Mouse (Mus musculus) lung, postnatal 0 days (tissue): ENCODE data around the gene Aars. TPM values are rescaled to one million over a fixed set of nuclear protein-coding genes. Genes with fewer than 3 reads are reported as not detected.

Experiments
- ATAC-seq: fragments of 200-750 bp; cut with Nextera tagmentation; 2 replicates; pipeline ENCODE4 v1.8.0; 2017; ENCODE audit warnings: moderate library complexity
- DNase-seq: peaks from one replicate; pipeline ENCODE4 v3.0.0-alpha.2; 2016; ENCODE audit warnings: low spot score
- H3K27ac ChIP-seq: fragments of 300-500 bp; sonication (generic); 2 replicates; pipeline ENCODE4 v1.5.1; 2014; ENCODE audit warnings: antibody characterized with exemption, mild to moderate bottlenecking, low read length, mixed read lengths
- H3K27me3 ChIP-seq: fragments of 300-500 bp; sonication (generic); replicated peaks from 2 replicates; pipeline ENCODE4 v1.6.1; 2014; ENCODE audit warnings: low read length, mixed read lengths; ENCODE audit not compliant: insufficient read depth
- H3K36me3 ChIP-seq: fragments of 300-500 bp; sonication (generic); 2 replicates; pipeline ENCODE4 v1.6.1; 2014; ENCODE audit warnings: low read length, mixed read lengths; ENCODE audit not compliant: insufficient read depth
- H3K4me1 ChIP-seq: fragments of 300-500 bp; sonication (generic); 2 replicates; pipeline ENCODE4 v1.6.1; 2014; ENCODE audit warnings: antibody characterized with exemption, low read depth, low read length, mixed read lengths; ENCODE audit not compliant: insufficient read depth
- H3K4me2 ChIP-seq: fragments of 300-500 bp; sonication (generic); replicated peaks from 2 replicates; pipeline ENCODE4 v1.6.1; 2014; ENCODE audit warnings: low read depth, mild to moderate bottlenecking, low read length, moderate library complexity, mixed read lengths
- H3K4me3 ChIP-seq: fragments of 300-500 bp; sonication (generic); 2 replicates; pipeline ENCODE4 v1.5.1; 2014; ENCODE audit warnings: low read depth, low read length
- H3K9ac ChIP-seq: fragments of 300-500 bp; sonication (generic); replicated peaks from 2 replicates; pipeline ENCODE4 v1.6.1; 2014; ENCODE audit warnings: low read depth, mild to moderate bottlenecking
- H3K9me3 ChIP-seq: fragments of 300-500 bp; sonication (generic); 2 replicates; pipeline ENCODE4 v1.6.1; 2016; ENCODE audit warnings: low read length, mixed read lengths
- CTCF ChIP-seq: IDR thresholded peaks from 2 replicates; pipeline ENCODE4 v1.5.1; 2016; ENCODE audit warnings: antibody characterized with exemption, mild to moderate bottlenecking
- EP300 ChIP-seq: IDR thresholded peaks from 2 replicates; pipeline ENCODE4 v1.6.1; 2016; ENCODE audit warnings: antibody characterized with exemption, mild to moderate bottlenecking, control low read depth
- WGBS: fragments of 180-500 bp; shearing (Covaris S2); extraction: QIAGEN DNeasy Blood & Tissue Kit; methylation state at CpG from one replicate; pipeline ENCODE4 v1.1.7; 2014; 5-methylcytosine and 5-hydroxymethylcytosine counted together
- polyA plus RNA-seq: library from polyadenylated mRNA; unstranded; fragments of >200 nt; fragmentation: Nextera tagmentation; extraction: Ambion mirVana; gene quantifications from 2 replicates; pipeline ENCODE4 v1.2.1, GENCODE M21; 2015

Gene Aars
- polyA plus RNA-seq, 1 experiment from 2014 or later: 25.2 TPM

DNA sequence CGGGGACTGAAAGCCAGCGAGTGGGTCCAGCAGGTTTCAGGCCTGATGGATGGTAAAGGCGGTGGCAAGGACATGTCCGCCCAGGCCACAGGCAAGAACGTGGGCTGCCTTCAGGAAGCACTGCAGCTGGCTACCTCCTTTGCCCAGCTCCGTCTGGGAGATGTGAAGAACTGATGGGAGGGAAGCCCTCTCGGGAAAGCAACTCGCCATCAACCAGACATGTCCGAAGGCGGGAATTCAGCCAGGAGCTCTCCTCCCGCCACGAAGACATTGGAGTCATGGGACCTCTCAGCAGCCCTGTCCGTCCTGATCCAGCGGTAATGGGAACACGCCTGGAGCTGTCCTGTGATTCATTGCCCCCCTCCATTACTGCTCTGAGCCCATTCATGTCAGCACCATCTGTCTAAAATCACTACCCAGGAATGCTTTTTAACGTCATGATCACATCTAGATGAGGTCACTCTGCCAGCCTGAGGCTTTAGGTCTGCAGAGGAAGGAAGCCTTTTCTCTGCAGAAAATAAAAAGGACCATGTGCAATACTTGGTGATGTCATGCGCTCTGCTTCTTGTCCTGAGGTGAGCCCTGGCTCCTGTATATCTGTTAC, 22.2 kb downstream of the Aars start:
- ATAC-seq (no peak), DNase-seq (no peak)
- H3K4me3 ChIP-seq: no peak overlapping the region
- H3K9me3 ChIP-seq: no peaks in the 10 kb centered on the region
- peaks cover 8% of the 10 kb centered on the region; the same call in 1 of the 2 replicates for H3K4me1 ChIP-seq
- no peak overlapping the region for H3K9ac ChIP-seq
- TF ChIP-seq EP300 (no peak), CTCF (no peak)
- WGBS: 88% methylated on average over 17 of the region's 17 CpGs
- no peak overlapping the region for H3K4me2 ChIP-seq
- H3K36me3 ChIP-seq: peaks cover 45% of the 10 kb centered on the region
- no peak overlapping the region for H3K27ac ChIP-seq
- H3K27me3 ChIP-seq: no peaks in the 10 kb centered on the region

- Histone ChIP-seq H3K4me2 (no peak overlapping the region), H3K9ac (no peak overlapping the region), H3K4me3 (no peak overlapping the region), H3K4me1 (peaks cover 8% of the 10 kb centered on the region; the same call in 1 of the 2 replicates), H3K27me3 (no peaks in the 10 kb centered on the region), H3K27ac (no peak overlapping the region), H3K9me3 (no peaks in the 10 kb centered on the region), H3K36me3 (peaks cover 40% of the 10 kb centered on the region)
- TF ChIP-seq EP300 (no peak), CTCF (no peak)
- no peak for ATAC-seq
- DNase-seq: no peak
- WGBS: 57% methylated on average over 2 of the region's 2 CpGs
These were observed 22.7 kb downstream of the Aars start for GRCm38 (mm10) chr8:111055661-111056060.

- Histone ChIP-seq H3K27me3 (no peaks in the 10 kb centered on the region), H3K4me1 (peaks cover 8% of the 10 kb centered on the region; the same call in 1 of the 2 replicates), H3K9me3 (no peaks in the 10 kb centered on the region), H3K4me3 (peak within 1 kb of the TSS; percentile 96), H3K4me2 (peak within 1 kb of the TSS; percentile 99), H3K36me3 (peaks cover 35% of the 10 kb centered on the region), H3K9ac (peak within 1 kb of the TSS; percentile 48), H3K27ac (peak within 1 kb of the TSS; percentile 48)
- ATAC-seq: peak; percentile 97
- WGBS: under 1% methylated on average over 52 of the region's 68 CpGs
- peak; percentile 96 for DNase-seq
- TF ChIP-seq EP300 (no peak), CTCF (peak; percentile 98)
These were observed 23.3 kb downstream of the Aars start, which contains the start of gene Exosc6 for GRCm38 (mm10) chr8:111056158-111056663. Gene Exosc6, plus strand, starts transcription at chr8:111056339.

GRCm38 (mm10) chr8:111056691-111057293, 23.8 kb downstream of the Aars start:
- TF ChIP-seq CTCF (no peak), EP300 (no peak)
- peak; percentile 68 for ATAC-seq
- Histone ChIP-seq H3K9ac (peak overlapping the region; percentile 48), H3K27ac (peak overlapping the region; percentile 48), H3K36me3 (peaks cover 35% of the 10 kb centered on the region), H3K4me3 (peak overlapping the region; percentile 96), H3K4me1 (peaks cover 8% of the 10 kb centered on the region; the same call in 1 of the 2 replicates), H3K4me2 (peak overlapping the region; percentile 99), H3K9me3 (no peaks in the 10 kb centered on the region), H3K27me3 (no peaks in the 10 kb centered on the region)
- under 1% methylated on average over 48 of the region's 63 CpGs for WGBS
- DNase-seq: peak; percentile 45

DNA sequence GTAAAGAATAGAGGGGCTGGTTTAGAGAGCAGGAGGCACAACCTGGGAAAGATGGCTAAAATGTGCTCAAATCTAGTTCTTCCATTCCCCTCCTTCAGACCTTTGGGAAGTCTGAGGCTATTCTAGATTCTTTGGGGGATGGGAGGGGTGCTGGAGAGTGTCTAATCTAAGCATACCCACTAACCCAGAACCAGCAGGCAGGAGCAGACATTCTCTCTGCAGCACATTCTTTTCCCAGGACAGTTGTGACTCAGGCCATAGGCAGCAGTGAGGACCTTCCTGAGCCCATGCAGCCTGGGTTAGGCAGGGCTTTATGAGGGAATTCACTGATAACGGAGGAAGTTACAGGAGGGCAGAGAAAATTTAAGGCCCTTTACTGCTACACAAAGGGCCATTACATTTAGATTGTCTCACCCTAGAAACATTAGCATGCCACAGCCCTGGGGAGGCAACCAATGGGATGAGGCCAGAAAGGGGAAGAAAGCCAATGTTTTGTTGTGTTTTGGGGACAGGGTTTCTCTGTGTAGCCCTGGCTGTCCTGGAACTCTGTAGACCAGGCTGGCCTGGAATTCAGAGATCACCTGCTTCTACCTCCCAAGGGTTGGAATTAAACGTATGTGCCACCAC, 26.1 kb downstream of the Aars start:
- DNase-seq (no peak), ATAC-seq (no peak)
- TF ChIP-seq EP300 (no peak), CTCF (no peak)
- Histone ChIP-seq H3K27me3 (no peaks in the 10 kb centered on the region), H3K36me3 (peaks cover 13% of the 10 kb centered on the region; the same call in 1 of the 2 replicates), H3K4me3 (no peak overlapping the region), H3K9ac (no peak overlapping the region), H3K27ac (no peak overlapping the region), H3K4me1 (peaks cover 8% of the 10 kb centered on the region; the same call in 1 of the 2 replicates), H3K4me2 (no peak overlapping the region), H3K9me3 (no peaks in the 10 kb centered on the region)
- 79% methylated on average over 2 of the region's 2 CpGs for WGBS

GRCm38 (mm10) chr8:111061688-111062071, 28.7 kb downstream of the Aars start:
- TF ChIP-seq CTCF (no peak), EP300 (no peak)
- Histone ChIP-seq H3K4me2 (peak overlapping the region; percentile 74), H3K9me3 (no peaks in the 10 kb centered on the region), H3K9ac (no peak overlapping the region; the same call in 1 of the 2 replicates), H3K27me3 (no peaks in the 10 kb centered on the region), H3K36me3 (no peaks in the 10 kb centered on the region), H3K4me1 (peaks cover 8% of the 10 kb centered on the region; the same call in 1 of the 2 replicates), H3K27ac (no peak overlapping the region), H3K4me3 (peak overlapping the region; percentile 57)
- no peak for DNase-seq
- ATAC-seq: no peak
- 1% methylated on average over 14 of the region's 14 CpGs for WGBS
